Mouse (Mus musculus): Measurements from ENCODE around the gene Gda. TPM values are rescaled to one million over a fixed set of nuclear protein-coding genes. Genes with fewer than 3 reads are reported as not detected.

Gda gene
- polyA plus RNA-seq (2014; fragmentation: Illumina TruSeq; extraction: RNeasy Lipid Tissue Mini Kit (QIAGEN cat#74804); ENCODE audit: low read depth, low replicate concordance) = 20.2 TPM

GRCm38 (mm10) chr19:21473345-21473744 lies at the start of gene Gda:
Gene Gda, minus strand, starts transcription at chr19:21473445.

Other genes with a start within 250 kb of the Gda start
- 101 TPM for gene Zfand5, start 201.2 kb downstream of the Gda start, polyA plus RNA-seq (2014; fragmentation: Illumina TruSeq; extraction: RNeasy Lipid Tissue Mini Kit (QIAGEN cat#74804); ENCODE audit: low read depth, low replicate concordance)
- 30.0 TPM for gene 1110059E24Rik, start 179.5 kb upstream of the Gda start, polyA plus RNA-seq (2014; fragmentation: Illumina TruSeq; extraction: RNeasy Lipid Tissue Mini Kit (QIAGEN cat#74804); ENCODE audit: low read depth, low replicate concordance)
- gene Abhd17b, start 179.7 kb upstream of the Gda start, polyA plus RNA-seq (2014; fragmentation: Illumina TruSeq; extraction: RNeasy Lipid Tissue Mini Kit (QIAGEN cat#74804); ENCODE audit: low read depth, low replicate concordance) = 19.9 TPM

Measured in adipose tissue, adult 10 weeks (tissue).